Mouse (Mus musculus): Measurements from ENCODE around the gene Itpr1. TPM values are rescaled to one million over a fixed set of nuclear protein-coding genes. Genes with fewer than 3 reads are reported as not detected.

Gene Itpr1
- polyA plus RNA-seq, 1 experiment from 2014 or later = 14.6 TPM

GRCm38 (mm10) chr6:108454061-108454891 is 241.4 kb downstream of the Itpr1 start:
- Histone ChIP-seq H3K4me3 (no peak overlapping the region), H3K4me1 (peaks cover 38% of the 10 kb centered on the region), H3K36me3 (no peaks in the 10 kb centered on the region), H3K9me3 (no peaks in the 10 kb centered on the region), H3K27ac (no peak overlapping the region), H3K27me3 (ENCODE audit: insufficient read depth, poor library complexity, severe bottlenecking) (no peaks in the 10 kb centered on the region)
- DNase-seq (ENCODE audit: low spot score) = peak; percentile 64
- 71% methylated on average over 16 of the region's 16 CpGs for WGBS

GRCm38 (mm10) chr6:108454979-108455836 is 242.3 kb downstream of the Itpr1 start:
- peaks cover 38% of the 10 kb centered on the region for H3K4me1 ChIP-seq

GRCm38 (mm10) chr6:108456231-108457062 is 243.6 kb downstream of the Itpr1 start:
- H3K4me1 ChIP-seq = peaks cover 35% of the 10 kb centered on the region

More at GRCm38 (mm10) chr6:108454979-108455836, 242.3 kb downstream of the Itpr1 start:
- WGBS = 81% methylated on average over 7 of the region's 7 CpGs
- H3K9me3 ChIP-seq = no peaks in the 10 kb centered on the region
- DNase-seq (ENCODE audit: low spot score) = peak; percentile 69
- peaks cover 2% of the 10 kb centered on the region; the same call in 1 of the 2 replicates for H3K36me3 ChIP-seq
- H3K27me3 ChIP-seq (ENCODE audit: insufficient read depth, poor library complexity, severe bottlenecking) = no peaks in the 10 kb centered on the region
- H3K4me3 ChIP-seq = no peak overlapping the region
- peak overlapping the region; percentile 62 for H3K27ac ChIP-seq

GRCm38 (mm10) chr6:108457063-108457405 is 244.1 kb downstream of the Itpr1 start:
- Histone ChIP-seq H3K36me3 (peaks cover 5% of the 10 kb centered on the region; the same call in 1 of the 2 replicates), H3K27ac (peak overlapping the region; percentile 84), H3K4me1 (peaks cover 34% of the 10 kb centered on the region), H3K4me3 (no peak overlapping the region), H3K9me3 (no peaks in the 10 kb centered on the region), H3K27me3 (ENCODE audit: insufficient read depth, poor library complexity, severe bottlenecking) (no peaks in the 10 kb centered on the region)
- DNase-seq (ENCODE audit: low spot score) = peak; percentile 68
- 26% methylated on average over 5 of the region's 5 CpGs for WGBS

More at GRCm38 (mm10) chr6:108456231-108457062, 243.6 kb downstream of the Itpr1 start:
- Histone ChIP-seq H3K4me3 (peak overlapping the region; percentile 43), H3K27ac (peak overlapping the region; percentile 84), H3K27me3 (ENCODE audit: insufficient read depth, poor library complexity, severe bottlenecking) (no peaks in the 10 kb centered on the region), H3K9me3 (no peaks in the 10 kb centered on the region), H3K36me3 (peaks cover 5% of the 10 kb centered on the region; the same call in 1 of the 2 replicates)
- peak; percentile 76 for DNase-seq (ENCODE audit: low spot score)
- 18% methylated on average over 18 of the region's 18 CpGs for WGBS

DNA sequence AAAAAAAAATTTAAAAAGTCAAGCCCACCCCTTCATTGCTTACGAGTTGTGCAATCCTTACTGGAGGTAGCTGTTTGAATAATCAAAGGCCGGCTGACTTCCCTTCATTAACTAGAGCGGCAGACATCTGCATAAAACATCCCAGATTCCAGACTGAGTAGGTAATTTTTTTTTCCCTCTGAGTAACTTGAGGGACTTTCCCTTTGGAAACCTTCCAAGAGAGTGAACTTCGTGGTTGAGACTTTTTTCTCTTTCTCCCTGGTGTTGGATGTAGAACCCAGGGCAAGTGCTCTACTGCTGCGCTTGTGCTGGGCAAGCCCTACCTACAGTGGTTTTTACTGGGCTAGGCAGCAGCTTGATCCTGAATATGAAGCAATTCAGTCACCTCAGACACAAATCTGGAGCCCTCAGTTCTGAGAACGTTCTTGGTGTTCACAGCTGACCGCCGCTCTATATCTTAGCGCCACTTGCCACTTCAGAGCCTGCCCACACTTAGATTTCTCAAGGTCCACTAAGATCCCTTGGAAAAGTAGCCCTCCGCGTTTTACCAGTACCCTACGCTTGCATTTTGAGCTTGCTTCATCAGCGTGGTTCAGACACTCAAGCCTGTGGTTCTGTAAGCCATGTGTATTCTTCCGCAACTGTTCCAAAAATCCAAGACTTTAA is 244.8 kb downstream of the Itpr1 start:
- H3K36me3 ChIP-seq = peaks cover 5% of the 10 kb centered on the region; the same call in 1 of the 2 replicates
- WGBS = 64% methylated on average over 14 of the region's 14 CpGs
- no peaks in the 10 kb centered on the region for H3K27me3 ChIP-seq (ENCODE audit: insufficient read depth, poor library complexity, severe bottlenecking)
- no peaks in the 10 kb centered on the region for H3K9me3 ChIP-seq
- peaks cover 34% of the 10 kb centered on the region for H3K4me1 ChIP-seq
- peak overlapping the region; percentile 84; the same call in 1 of the 2 replicates for H3K27ac ChIP-seq
- H3K4me3 ChIP-seq = no peak overlapping the region
- peak; percentile 68 for DNase-seq (ENCODE audit: low spot score)

- no peaks in the 10 kb centered on the region for H3K9me3 ChIP-seq
- 59% methylated on average over 2 of the region's 2 CpGs for WGBS
- H3K4me3 ChIP-seq = no peak overlapping the region
- no peaks in the 10 kb centered on the region for H3K27me3 ChIP-seq (ENCODE audit: insufficient read depth, poor library complexity, severe bottlenecking)
- H3K4me1 ChIP-seq = peaks cover 34% of the 10 kb centered on the region
- peaks cover 5% of the 10 kb centered on the region; the same call in 1 of the 2 replicates for H3K36me3 ChIP-seq
- peak; percentile 71 for DNase-seq (ENCODE audit: low spot score)
- peak overlapping the region; percentile 45; the same call in 1 of the 2 replicates for H3K27ac ChIP-seq
Observed at GRCm38 (mm10) chr6:108458182-108458571, 245.3 kb downstream of the Itpr1 start.

- no peak for DNase-seq (ENCODE audit: low spot score)
- Histone ChIP-seq H3K9me3 (no peaks in the 10 kb centered on the region), H3K36me3 (peaks cover 5% of the 10 kb centered on the region; the same call in 1 of the 2 replicates), H3K27me3 (ENCODE audit: insufficient read depth, poor library complexity, severe bottlenecking) (no peaks in the 10 kb centered on the region), H3K27ac (0 out of 2 replicates have a peak overlapping the region, but pooled peaks have one; percentile 45), H3K4me1 (peaks cover 34% of the 10 kb centered on the region), H3K4me3 (no peak overlapping the region)
- 91% methylated on average over 11 of the region's 11 CpGs for WGBS
Observed at GRCm38 (mm10) chr6:108458826-108459225, 245.9 kb downstream of the Itpr1 start.

DNA sequence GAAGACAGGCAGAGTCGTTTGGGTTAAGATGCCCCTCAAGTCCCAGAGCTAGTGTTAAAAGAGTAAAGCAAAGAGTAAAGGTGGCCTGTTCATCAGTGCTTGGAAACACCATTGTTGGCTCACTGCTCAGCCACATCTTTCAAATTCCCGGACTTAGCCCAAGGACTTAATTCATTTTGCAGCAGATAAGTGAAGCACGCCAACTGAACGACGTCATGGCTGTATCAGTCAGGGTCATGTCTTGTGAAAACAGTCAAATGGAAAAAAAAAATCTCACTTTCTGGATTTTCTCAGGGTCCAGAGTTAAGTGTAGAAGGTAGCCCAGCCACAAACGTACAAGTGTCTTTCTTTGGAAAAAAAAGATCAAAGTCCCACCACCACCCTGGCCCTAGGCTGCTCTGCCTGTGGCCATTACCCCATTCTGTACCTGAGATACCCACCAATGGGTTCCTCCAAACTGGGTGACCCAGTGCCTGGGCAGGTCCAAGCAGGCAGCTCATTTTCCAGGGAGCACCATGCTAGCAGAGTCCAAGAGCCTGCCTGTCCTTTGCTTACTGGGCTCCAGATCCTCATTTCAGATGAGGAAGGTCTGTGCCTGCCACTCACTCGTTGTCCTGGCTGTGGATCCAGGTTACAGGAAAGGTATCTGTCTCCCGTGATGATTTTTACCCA is 251.5 kb downstream of the Itpr1 start:
- H3K9me3 ChIP-seq = no peaks in the 10 kb centered on the region
- H3K27ac ChIP-seq = peak overlapping the region; percentile 54; the same call in 1 of the 2 replicates
- H3K4me3 ChIP-seq = no peak overlapping the region
- peaks cover 5% of the 10 kb centered on the region; the same call in 1 of the 2 replicates for H3K36me3 ChIP-seq
- H3K4me1 ChIP-seq = peaks cover 19% of the 10 kb centered on the region
- no peak for DNase-seq (ENCODE audit: low spot score)
- no peaks in the 10 kb centered on the region for H3K27me3 ChIP-seq (ENCODE audit: insufficient read depth, poor library complexity, severe bottlenecking)
- WGBS = 67% methylated on average over 8 of the region's 8 CpGs

DNA sequence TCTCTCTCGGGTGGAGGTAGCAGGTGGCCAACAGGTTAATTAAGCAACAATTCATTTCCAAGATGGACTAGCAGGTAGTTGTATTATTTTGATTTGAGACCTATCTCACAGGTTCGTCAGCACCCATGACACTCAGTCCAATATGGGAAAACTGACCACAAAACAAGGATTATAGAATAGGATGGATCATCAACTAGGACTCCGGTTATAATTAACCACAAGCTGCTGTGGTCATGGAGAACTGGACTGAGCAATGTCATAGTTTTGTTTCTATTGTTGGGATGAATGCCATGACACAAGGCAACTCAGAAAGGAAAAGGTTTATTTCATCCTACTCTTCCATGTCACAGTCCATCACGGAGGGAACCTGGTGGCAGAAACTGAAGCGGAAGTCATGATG is 252.3 kb downstream of the Itpr1 start:
- WGBS = 94% methylated on average over 5 of the region's 5 CpGs
- no peak for DNase-seq (ENCODE audit: low spot score)
- Histone ChIP-seq H3K4me1 (peaks cover 19% of the 10 kb centered on the region), H3K36me3 (0 out of 2 replicates have a peak, but pooled peaks cover 3% of the 10 kb centered on the region), H3K9me3 (no peaks in the 10 kb centered on the region), H3K4me3 (no peak overlapping the region), H3K27ac (no peak overlapping the region), H3K27me3 (ENCODE audit: insufficient read depth, poor library complexity, severe bottlenecking) (no peaks in the 10 kb centered on the region)

DNA sequence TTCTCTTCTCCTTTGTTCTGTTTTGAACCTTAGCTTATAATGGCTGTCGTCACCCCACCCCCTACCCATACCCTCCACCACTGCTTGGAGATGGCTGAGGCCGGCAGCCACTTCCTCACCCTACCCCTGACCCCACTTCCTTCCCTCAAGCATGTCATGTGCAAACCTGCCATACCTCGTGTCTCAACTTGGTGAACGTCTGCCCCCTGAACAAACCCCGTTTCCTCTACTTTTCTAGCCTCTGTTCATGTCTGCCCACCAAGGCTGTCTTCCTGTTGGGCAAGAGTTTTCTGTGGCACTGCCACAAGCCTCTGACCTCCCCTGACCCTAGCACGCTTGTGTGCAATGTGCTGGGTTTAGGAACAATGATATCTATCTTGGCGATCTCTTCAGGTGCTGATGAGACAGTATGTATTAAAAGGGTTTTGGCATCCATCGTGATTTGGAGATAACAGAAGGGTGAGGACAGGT is 253.2 kb downstream of the Itpr1 start:
- 0 out of 2 replicates have a peak, but pooled peaks cover 7% of the 10 kb centered on the region for H3K36me3 ChIP-seq
- peaks cover 19% of the 10 kb centered on the region for H3K4me1 ChIP-seq
- 76% methylated on average over 8 of the region's 8 CpGs for WGBS
- H3K9me3 ChIP-seq = no peaks in the 10 kb centered on the region
- no peak overlapping the region for H3K27ac ChIP-seq
- no peak overlapping the region for H3K4me3 ChIP-seq
- H3K27me3 ChIP-seq (ENCODE audit: insufficient read depth, poor library complexity, severe bottlenecking) = no peaks in the 10 kb centered on the region
- no peak for DNase-seq (ENCODE audit: low spot score)

DNA sequence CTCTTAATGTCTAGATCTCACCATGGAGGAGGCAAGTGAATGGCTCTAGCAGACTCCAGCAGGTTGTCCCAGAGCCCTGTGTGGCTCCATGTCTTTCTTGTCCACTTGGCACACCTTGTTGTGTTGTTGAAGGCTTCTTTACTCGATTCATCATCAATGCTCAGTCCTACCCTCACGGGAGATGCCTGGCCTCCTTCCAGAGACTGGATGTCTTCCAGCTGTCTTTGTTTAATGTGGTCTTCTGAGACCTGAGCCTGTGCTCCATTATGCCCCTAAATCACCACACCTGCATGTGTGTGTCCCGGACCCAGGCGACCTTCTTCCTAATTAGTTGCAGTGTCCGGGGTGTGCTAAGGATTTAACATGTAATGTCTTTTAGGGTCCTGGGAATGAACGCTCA is 254.7 kb downstream of the Itpr1 start:
- H3K4me3 ChIP-seq = no peak overlapping the region
- no peak overlapping the region for H3K27ac ChIP-seq
- H3K36me3 ChIP-seq = peaks cover 10% of the 10 kb centered on the region; the same call in 1 of the 2 replicates
- no peaks in the 10 kb centered on the region for H3K9me3 ChIP-seq
- H3K27me3 ChIP-seq (ENCODE audit: insufficient read depth, poor library complexity, severe bottlenecking) = no peaks in the 10 kb centered on the region
- H3K4me1 ChIP-seq = peaks cover 19% of the 10 kb centered on the region
- 80% methylated on average over 6 of the region's 6 CpGs for WGBS
- no peak for DNase-seq (ENCODE audit: low spot score)
